15 mouse cellular contexts compared by ENCODE assay signal in genomic region chr17:56819032-56819545, GRCm38 (mm10). TPM values are rescaled to one million over a fixed set of nuclear protein-coding genes. Genes with fewer than 3 reads are reported as not detected.
DNase-seq lines count a peak whose midpoint lies in the region; ATAC-seq and TF ChIP-seq lines count a peak whose summit lies in the region.
"Had no signal": no experiment of that assay in that cellular context is flagged by ENCODE, and none has a peak within 500 bp of the region (broad histone marks: within the 10 kb centered on the region; RNA-seq: fewer than 3 reads in every experiment).

No protein-coding gene starts in this region.

- no peak overlapping the region for H3K4me2 ChIP-seq in heart, postnatal 0 days (ENCODE audit: low read depth, low read length)
- H3K4me2 ChIP-seq in midbrain, embryonic 11.5 days = no peak overlapping the region
- no peak overlapping the region for H3K4me2 ChIP-seq in midbrain, embryonic 16.5 days (ENCODE audit: low read length)
- no peak overlapping the region for H3K4me2 ChIP-seq in neural tube, embryonic 14.5 days (ENCODE audit: low read depth, low read length)
- H3K4me2 ChIP-seq: embryonic facial prominence, embryonic 12.5 days had no signal

- peak; percentile 44 for DNase-seq in heart, postnatal 0 days (ENCODE audit: low spot score)
- DNase-seq in heart, postnatal 4 days = no peak
- peak; percentile 81 for DNase-seq in midbrain, embryonic 11.5 days (ENCODE audit: low spot score, missing footprints)
- no peak for DNase-seq in kidney, adult 8-10 months
- DNase-seq: cerebellum, adult 9-10 months; kidney, adult 18-20 months had no signal

- TF ChIP-seq EP300 in heart, postnatal 0 days (IDR thresholded peaks at IDR 0.05; ENCODE audit: low read depth) = no peak

- no peaks in the 10 kb centered on the region for H3K36me3 ChIP-seq in heart, postnatal 0 days (replicated peaks; ENCODE audit: control insufficient read depth, insufficient read depth, low read length)
- H3K36me3 ChIP-seq in midbrain, embryonic 11.5 days (ENCODE audit: control insufficient read depth, insufficient read depth, low read length) = no peaks in the 10 kb centered on the region; the same call in 1 of the 2 replicates
- H3K36me3 ChIP-seq in midbrain, embryonic 16.5 days (ENCODE audit: control insufficient read depth, insufficient read depth, low read length) = no peaks in the 10 kb centered on the region
- H3K36me3 ChIP-seq in neural tube, embryonic 14.5 days (ENCODE audit: control insufficient read depth, insufficient read depth, low read length) = no peaks in the 10 kb centered on the region
- H3K36me3 ChIP-seq: embryonic facial prominence, embryonic 12.5 days had no signal

- no peaks in the 10 kb centered on the region for H3K27me3 ChIP-seq in heart, postnatal 0 days (ENCODE audit: control insufficient read depth, insufficient read depth, low read length)
- H3K27me3 ChIP-seq in midbrain, embryonic 11.5 days (ENCODE audit: control insufficient read depth, insufficient read depth, low read length) = peaks cover 3% of the 10 kb centered on the region
- no peaks in the 10 kb centered on the region for H3K27me3 ChIP-seq in midbrain, embryonic 16.5 days (ENCODE audit: control insufficient read depth, insufficient read depth, low read depth, low read length)
- H3K27me3 ChIP-seq in neural tube, embryonic 14.5 days (ENCODE audit: control insufficient read depth, insufficient read depth, low read length) = no peaks in the 10 kb centered on the region
- H3K27me3 ChIP-seq: embryonic facial prominence, embryonic 12.5 days had no signal

- WGBS in heart, postnatal 0 days = 51% methylated on average over 6 of the region's 6 CpGs
- 70% methylated on average over 6 of the region's 6 CpGs for WGBS in midbrain, embryonic 11.5 days
- WGBS in midbrain, embryonic 16.5 days = 64% methylated on average over 6 of the region's 6 CpGs
- WGBS in neural tube, embryonic 14.5 days = 57% methylated on average over 6 of the region's 6 CpGs

- H3K4me1 ChIP-seq in heart, postnatal 0 days (ENCODE audit: control insufficient read depth, insufficient read depth) = peaks cover 16% of the 10 kb centered on the region
- peaks cover 19% of the 10 kb centered on the region for H3K4me1 ChIP-seq in midbrain, embryonic 11.5 days (ENCODE audit: control insufficient read depth, insufficient read depth, low read length)
- H3K4me1 ChIP-seq in midbrain, embryonic 16.5 days (ENCODE audit: control insufficient read depth, insufficient read depth, low read length) = peaks cover 12% of the 10 kb centered on the region
- H3K4me1 ChIP-seq in neural tube, embryonic 14.5 days (ENCODE audit: control insufficient read depth, insufficient read depth, low read length) = peaks cover 12% of the 10 kb centered on the region

- no peak for ATAC-seq in heart, postnatal 0 days (ENCODE audit: insufficient read depth, low read depth)
- no peak for ATAC-seq in midbrain, embryonic 11.5 days (ENCODE audit: low FRiP score)
- no peak for ATAC-seq in midbrain, embryonic 16.5 days
- peak; percentile 19 for ATAC-seq in common myeloid progenitor, adult 5-6 weeks (replicated peaks; ENCODE audit: low read depth, poor library complexity, severe bottlenecking)
- 0 out of 2 replicates have a peak, but pooled peaks have one; percentile 31 for ATAC-seq in neural tube, embryonic 14.5 days (ENCODE audit: low read depth)
- no peak for ATAC-seq in erythroid progenitor cell, adult 5-6 weeks (replicated peaks; ENCODE audit: low FRiP score, poor library complexity, severe bottlenecking)

- no peak for TF ChIP-seq CTCF in heart, postnatal 0 days (IDR thresholded peaks at IDR 0.05; ENCODE audit: low read depth)

- no peak overlapping the region for H3K4me3 ChIP-seq in heart, postnatal 0 days (ENCODE audit: low read depth, low read length)
- H3K4me3 ChIP-seq in midbrain, embryonic 11.5 days (ENCODE audit: low read depth, low read length) = no peak overlapping the region
- H3K4me3 ChIP-seq in midbrain, embryonic 16.5 days (ENCODE audit: low read depth, low read length) = no peak overlapping the region
- H3K4me3 ChIP-seq in neural tube, embryonic 14.5 days (ENCODE audit: low read depth, low read length) = no peak overlapping the region
- H3K4me3 ChIP-seq: embryonic facial prominence, embryonic 12.5 days had no signal

- H3K9ac ChIP-seq in heart, postnatal 0 days (replicated peaks; ENCODE audit: low read depth, low read length) = no peak overlapping the region
- no peak overlapping the region for H3K9ac ChIP-seq in midbrain, embryonic 11.5 days (ENCODE audit: low read length)
- no peak overlapping the region for H3K9ac ChIP-seq in midbrain, embryonic 16.5 days (ENCODE audit: low read depth, low read length)
- no peak overlapping the region for H3K9ac ChIP-seq in neural tube, embryonic 14.5 days (replicated peaks; ENCODE audit: low read depth, low read length)
- H3K9ac ChIP-seq: embryonic facial prominence, embryonic 12.5 days; liver, embryonic 14.5 days had no signal

- 0 out of 2 replicates have a peak overlapping the region, but pooled peaks have one; percentile 21 for H3K27ac ChIP-seq in heart, postnatal 0 days (ENCODE audit: low read depth)
- no peak overlapping the region for H3K27ac ChIP-seq in midbrain, embryonic 11.5 days (ENCODE audit: low read depth, low read length)
- H3K27ac ChIP-seq in midbrain, embryonic 16.5 days (ENCODE audit: low read length) = no peak overlapping the region
- peak overlapping the region; percentile 46 for H3K27ac ChIP-seq in neural tube, embryonic 14.5 days (ENCODE audit: low read depth, low read length)
- H3K27ac ChIP-seq: embryonic facial prominence, embryonic 12.5 days had no signal

- H3K9me3 ChIP-seq in heart, postnatal 0 days (replicated peaks; ENCODE audit: control insufficient read depth, low read length) = no peaks in the 10 kb centered on the region
- no peaks in the 10 kb centered on the region for H3K9me3 ChIP-seq in midbrain, embryonic 11.5 days (ENCODE audit: control insufficient read depth, low read length)
- no peaks in the 10 kb centered on the region for H3K9me3 ChIP-seq in midbrain, embryonic 16.5 days (replicated peaks; ENCODE audit: control insufficient read depth, low read length, poor library complexity, severe bottlenecking)
- H3K9me3 ChIP-seq in neural tube, embryonic 14.5 days (ENCODE audit: control insufficient read depth, low read length) = no peaks in the 10 kb centered on the region
- H3K9me3 ChIP-seq: embryonic facial prominence, embryonic 12.5 days had no signal

RNA-seq across cellular contexts. Expression of gene Rfx2, which starts 11.7 kb away (rescaled TPM):
- 7.0 and 17.9 TPM in 2 replicates for total RNA-seq in heart, postnatal 0 days (2014; rRNA removed; ENCODE audit: low replicate concordance)
- polyA plus RNA-seq in heart, postnatal 0 days (2015; fragmentation: Nextera tagmentation; extraction: Ambion mirVana) = 2.6 and 3.5 TPM in 2 replicates
- 1 to 10 TPM; 8.1 to 9.3 TPM for total RNA-seq in heart, postnatal 4 days (2021)
- polyA plus RNA-seq in midbrain, embryonic 11.5 days (2014; fragmentation: Nextera tagmentation; extraction: Ambion mirVana) = 4.6 and 4.8 TPM in 2 replicates
- 3.9 and 4.8 TPM in 2 replicates for polyA plus RNA-seq in midbrain, embryonic 16.5 days (2015; fragmentation: Nextera tagmentation; extraction: Ambion mirVana)
- total RNA-seq in common myeloid progenitor, adult 5-6 weeks (2017) = 7.6 and 7.7 TPM in 2 replicates
- polyA plus RNA-seq in neural tube, embryonic 14.5 days (2014; fragmentation: Nextera tagmentation; extraction: Ambion mirVana) = 3.6 and 4.6 TPM in 2 replicates
- 101 and 107 TPM in 2 replicates for total RNA-seq in erythroid progenitor cell, adult 5-6 weeks (2015; ENCODE audit: low replicate concordance)
- 76.1 and 105 TPM in 2 replicates for total RNA-seq in erythroid progenitor cell, adult 5-6 weeks (2017; ENCODE audit: low replicate concordance)

RNA-seq across cellular contexts. Expression of gene Prr22, which starts 49.0 kb away (rescaled TPM):
- total RNA-seq in heart, postnatal 0 days (2014; rRNA removed; ENCODE audit: low replicate concordance) = 0.62 TPM in 1 of 2 replicates, not detected in the other
- polyA plus RNA-seq in heart, postnatal 0 days (2015; fragmentation: Nextera tagmentation; extraction: Ambion mirVana) = 0.49 and 0.67 TPM in 2 replicates
- under 1 TPM; 0.41 to 0.61 TPM for total RNA-seq in heart, postnatal 4 days (2021)
- 0.54 and 1.0 TPM in 2 replicates for polyA plus RNA-seq in midbrain, embryonic 11.5 days (2014; fragmentation: Nextera tagmentation; extraction: Ambion mirVana)
- 0.97 and 1.1 TPM in 2 replicates for polyA plus RNA-seq in midbrain, embryonic 16.5 days (2015; fragmentation: Nextera tagmentation; extraction: Ambion mirVana)
- 0.15 TPM in 1 of 2 replicates, not detected in the other for total RNA-seq in common myeloid progenitor, adult 5-6 weeks (2017)
- 0.53 and 0.70 TPM in 2 replicates for polyA plus RNA-seq in neural tube, embryonic 14.5 days (2014; fragmentation: Nextera tagmentation; extraction: Ambion mirVana)
- total RNA-seq in erythroid progenitor cell, adult 5-6 weeks (2015; ENCODE audit: low replicate concordance) = not detected in 2 replicates
- not detected in 2 replicates for total RNA-seq in erythroid progenitor cell, adult 5-6 weeks (2017; ENCODE audit: low replicate concordance)

RNA-seq across cellular contexts. Expression of gene Dus3l, which starts 54.5 kb away (rescaled TPM):
- 25.8 and 28.9 TPM in 2 replicates for total RNA-seq in heart, postnatal 0 days (2014; rRNA removed; ENCODE audit: low replicate concordance)
- 21.1 and 23.0 TPM in 2 replicates for polyA plus RNA-seq in heart, postnatal 0 days (2015; fragmentation: Nextera tagmentation; extraction: Ambion mirVana)
- total RNA-seq in heart, postnatal 4 days (2021) = 10 to 100 TPM; 22.8 to 23.5 TPM
- 31.5 and 34.6 TPM in 2 replicates for polyA plus RNA-seq in midbrain, embryonic 11.5 days (2014; fragmentation: Nextera tagmentation; extraction: Ambion mirVana)
- 96.8 and 106 TPM in 2 replicates for polyA plus RNA-seq in midbrain, embryonic 16.5 days (2015; fragmentation: Nextera tagmentation; extraction: Ambion mirVana)
- 16.8 and 17.5 TPM in 2 replicates for total RNA-seq in common myeloid progenitor, adult 5-6 weeks (2017)
- 79.0 and 81.0 TPM in 2 replicates for polyA plus RNA-seq in neural tube, embryonic 14.5 days (2014; fragmentation: Nextera tagmentation; extraction: Ambion mirVana)
- 6.5 and 7.1 TPM in 2 replicates for total RNA-seq in erythroid progenitor cell, adult 5-6 weeks (2015; ENCODE audit: low replicate concordance)
- 3.0 and 5.4 TPM in 2 replicates for total RNA-seq in erythroid progenitor cell, adult 5-6 weeks (2017; ENCODE audit: low replicate concordance)

RNA-seq across cellular contexts. Expression of gene Acsbg2, which starts 55.2 kb away (rescaled TPM):
- not detected in 2 replicates for total RNA-seq in heart, postnatal 0 days (2014; rRNA removed; ENCODE audit: low replicate concordance)
- 0.04 TPM in 1 of 2 replicates, not detected in the other for polyA plus RNA-seq in heart, postnatal 0 days (2015; fragmentation: Nextera tagmentation; extraction: Ambion mirVana)
- not detected for total RNA-seq in heart, postnatal 4 days (2021)
- polyA plus RNA-seq in midbrain, embryonic 11.5 days (2014; fragmentation: Nextera tagmentation; extraction: Ambion mirVana) = not detected in 2 replicates
- not detected in 2 replicates for polyA plus RNA-seq in midbrain, embryonic 16.5 days (2015; fragmentation: Nextera tagmentation; extraction: Ambion mirVana)
- total RNA-seq in common myeloid progenitor, adult 5-6 weeks (2017) = not detected in 2 replicates
- not detected in 2 replicates for polyA plus RNA-seq in neural tube, embryonic 14.5 days (2014; fragmentation: Nextera tagmentation; extraction: Ambion mirVana)
- not detected in 2 replicates for total RNA-seq in erythroid progenitor cell, adult 5-6 weeks (2015; ENCODE audit: low replicate concordance)
- not detected in 2 replicates for total RNA-seq in erythroid progenitor cell, adult 5-6 weeks (2017; ENCODE audit: low replicate concordance)
- total RNA-seq: heart, adult 18-20 months; layer of hippocampus, postnatal 14 days had no signal
- polyA plus RNA-seq: brain, embryonic 14.5 days; embryonic facial prominence, embryonic 12.5 days; liver, embryonic 14.5 days had no signal

RNA-seq across cellular contexts. Expression of gene 1700061G19Rik, which starts 56.2 kb away (rescaled TPM):
- not detected in 2 replicates for total RNA-seq in heart, postnatal 0 days (2014; rRNA removed; ENCODE audit: low replicate concordance)
- polyA plus RNA-seq in heart, postnatal 0 days (2015; fragmentation: Nextera tagmentation; extraction: Ambion mirVana) = 0.36 TPM in 2 replicates
- under 1 TPM; 0.16 to 0.21 TPM for total RNA-seq in heart, postnatal 4 days (2021)
- 0.11 and 0.25 TPM in 2 replicates for polyA plus RNA-seq in midbrain, embryonic 11.5 days (2014; fragmentation: Nextera tagmentation; extraction: Ambion mirVana)
- 0.57 and 0.63 TPM in 2 replicates for polyA plus RNA-seq in midbrain, embryonic 16.5 days (2015; fragmentation: Nextera tagmentation; extraction: Ambion mirVana)
- total RNA-seq in common myeloid progenitor, adult 5-6 weeks (2017) = 0.05 TPM in 1 of 2 replicates, not detected in the other
- 0.50 and 0.56 TPM in 2 replicates for polyA plus RNA-seq in neural tube, embryonic 14.5 days (2014; fragmentation: Nextera tagmentation; extraction: Ambion mirVana)
- not detected in 2 replicates for total RNA-seq in erythroid progenitor cell, adult 5-6 weeks (2015; ENCODE audit: low replicate concordance)
- not detected in 2 replicates for total RNA-seq in erythroid progenitor cell, adult 5-6 weeks (2017; ENCODE audit: low replicate concordance)
- total RNA-seq: heart, adult 18-20 months had no signal

Comparison
In these comparisons a context has a peak if more than half of its experiments do, and no peak if none do; other contexts are left out.
1. DNase-seq: peak in heart, postnatal 0 days (single experiment) and midbrain, embryonic 11.5 days (single experiment); none in heart, postnatal 4 days (single experiment) and kidney, adult 8-10 months (0 of 2).
2. ATAC-seq: peak in common myeloid progenitor, adult 5-6 weeks (single experiment) and neural tube, embryonic 14.5 days (single experiment); none in heart, postnatal 0 days (single experiment), midbrain, embryonic 11.5 days (single experiment), midbrain, embryonic 16.5 days (single experiment) and erythroid progenitor cell, adult 5-6 weeks (single experiment).
3. H3K27ac ChIP-seq: peak in heart, postnatal 0 days (single experiment) and neural tube, embryonic 14.5 days (single experiment); none in midbrain, embryonic 11.5 days (single experiment) and midbrain, embryonic 16.5 days (single experiment).